Comparison of ENCODE assay signal across 14 mouse cellular contexts in the genomic region with DNA sequence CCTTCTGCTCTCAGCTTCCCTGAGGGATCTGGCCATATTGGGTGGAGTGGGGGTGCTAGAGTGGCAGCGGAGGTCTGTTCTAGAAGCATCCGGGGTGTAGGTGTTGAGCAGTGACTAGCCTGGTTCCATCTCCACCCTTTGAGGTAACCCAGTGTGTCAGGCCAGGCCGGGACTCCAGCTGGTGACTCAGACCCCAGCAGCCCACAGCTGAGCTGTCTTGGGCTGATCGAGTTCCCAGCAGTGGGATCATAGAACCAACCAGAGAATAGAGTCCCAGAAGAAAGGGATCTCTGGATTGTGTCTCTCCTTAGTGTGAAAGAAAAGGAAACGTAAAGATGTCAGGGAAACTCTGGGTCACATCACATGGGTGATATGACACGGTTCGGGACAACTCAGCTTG. TPM values are rescaled to one million over a fixed set of nuclear protein-coding genes. Genes with fewer than 3 reads are reported as not detected.
A peak's percentile ranks its signal among the peaks of the same experiment; 100 is the strongest.
DNase-seq lines count a peak whose midpoint lies in the region; ATAC-seq and TF ChIP-seq lines count a peak whose summit lies in the region.
"Had no signal": no experiment of that assay in that cellular context is flagged by ENCODE, and none has a peak within 500 bp of the region (broad histone marks: within the 10 kb centered on the region; RNA-seq: fewer than 3 reads in every experiment).

No protein-coding gene starts in this region.

- WGBS in intestine, embryonic 15.5 days = 58% methylated on average over 7 of the region's 7 CpGs
- 67% methylated on average over 7 of the region's 7 CpGs for WGBS in intestine, postnatal 0 days
- 62% methylated on average over 7 of the region's 7 CpGs for WGBS in embryonic facial prominence, embryonic 12.5 days
- WGBS in midbrain, embryonic 14.5 days = 65% methylated on average over 7 of the region's 7 CpGs

- no peak for ATAC-seq in intestine, embryonic 15.5 days
- no peak for ATAC-seq in intestine, postnatal 0 days
- ATAC-seq in embryonic facial prominence, embryonic 12.5 days (ENCODE audit: insufficient number of reproducible peaks, insufficient read depth, low FRiP score, low TSS enrichment) = no peak
- ATAC-seq in midbrain, embryonic 14.5 days (ENCODE audit: low FRiP score, low TSS enrichment) = no peak
- ATAC-seq: liver, embryonic 12.5 days had no signal

- 0 out of 2 replicates have a peak, but pooled peaks cover 3% of the 10 kb centered on the region for H3K27me3 ChIP-seq in intestine, embryonic 15.5 days (replicated peaks)
- 0 out of 2 replicates have a peak, but pooled peaks cover 7% of the 10 kb centered on the region for H3K27me3 ChIP-seq in intestine, postnatal 0 days (replicated peaks; ENCODE audit: control insufficient read depth, insufficient read depth, low read length)
- no peaks in the 10 kb centered on the region for H3K27me3 ChIP-seq in embryonic facial prominence, embryonic 12.5 days
- no peaks in the 10 kb centered on the region for H3K27me3 ChIP-seq in midbrain, embryonic 14.5 days (ENCODE audit: control insufficient read depth, insufficient read depth, low read length)

- peaks cover 15% of the 10 kb centered on the region for H3K4me1 ChIP-seq in intestine, embryonic 15.5 days (replicated peaks)
- no peaks in the 10 kb centered on the region for H3K4me1 ChIP-seq in intestine, postnatal 0 days (replicated peaks; ENCODE audit: control insufficient read depth, insufficient read depth, low read length)
- peaks cover 27% of the 10 kb centered on the region; the same call in 1 of the 2 replicates for H3K4me1 ChIP-seq in embryonic facial prominence, embryonic 12.5 days
- H3K4me1 ChIP-seq in midbrain, embryonic 14.5 days (ENCODE audit: control insufficient read depth, insufficient read depth, low read length) = peaks cover 12% of the 10 kb centered on the region

- no peak overlapping the region for H3K9ac ChIP-seq in intestine, embryonic 15.5 days
- no peak overlapping the region for H3K9ac ChIP-seq in intestine, postnatal 0 days (ENCODE audit: low read depth, low read length)
- H3K9ac ChIP-seq in embryonic facial prominence, embryonic 12.5 days = 0 out of 2 replicates have a peak overlapping the region, but pooled peaks have one; percentile 57
- no peak overlapping the region for H3K9ac ChIP-seq in midbrain, embryonic 14.5 days (replicated peaks; ENCODE audit: low read length)

- no peaks in the 10 kb centered on the region for H3K36me3 ChIP-seq in intestine, embryonic 15.5 days
- no peaks in the 10 kb centered on the region for H3K36me3 ChIP-seq in intestine, postnatal 0 days (ENCODE audit: control insufficient read depth, insufficient read depth)
- H3K36me3 ChIP-seq in embryonic facial prominence, embryonic 12.5 days = peaks cover 5% of the 10 kb centered on the region; the same call in 1 of the 2 replicates
- H3K36me3 ChIP-seq in midbrain, embryonic 14.5 days (ENCODE audit: control insufficient read depth, insufficient read depth, low read length) = no peaks in the 10 kb centered on the region
- H3K36me3 ChIP-seq: liver, embryonic 12.5 days had no signal

- no peaks in the 10 kb centered on the region for H3K9me3 ChIP-seq in intestine, embryonic 15.5 days
- H3K9me3 ChIP-seq in intestine, postnatal 0 days (ENCODE audit: control insufficient read depth) = no peaks in the 10 kb centered on the region
- H3K9me3 ChIP-seq in embryonic facial prominence, embryonic 12.5 days = no peaks in the 10 kb centered on the region
- no peaks in the 10 kb centered on the region for H3K9me3 ChIP-seq in midbrain, embryonic 14.5 days (ENCODE audit: control insufficient read depth, low read length)
- H3K9me3 ChIP-seq: liver, embryonic 12.5 days had no signal

- H3K4me2 ChIP-seq in intestine, embryonic 15.5 days (replicated peaks) = no peak overlapping the region
- no peak overlapping the region for H3K4me2 ChIP-seq in intestine, postnatal 0 days (replicated peaks; ENCODE audit: low read depth)
- H3K4me2 ChIP-seq in embryonic facial prominence, embryonic 12.5 days (replicated peaks) = peak overlapping the region; percentile 55; the same call in 1 of the 2 replicates
- no peak overlapping the region for H3K4me2 ChIP-seq in midbrain, embryonic 14.5 days (ENCODE audit: low read length)

- DNase-seq in NIH3T3 (ENCODE audit: low read depth) = peak; percentile 66
- DNase-seq in midbrain, embryonic 14.5 days = no peak
- no peak for DNase-seq in thymus, postnatal 0 days (ENCODE audit: low spot score)
- no peak for DNase-seq in lung, postnatal 14 days
- DNase-seq: adrenal gland, postnatal 36 days; heart, postnatal 10 days; kidney, postnatal 14 days; layer of hippocampus, postnatal 36 days; right cerebral cortex, postnatal 14 days had no signal

- TF ChIP-seq CTCF in intestine, postnatal 0 days (IDR thresholded peaks at IDR 0.05; ENCODE audit: low read depth) = no peak

- peak overlapping the region; percentile 89; the same call in 1 of the 2 replicates for H3K27ac ChIP-seq in intestine, embryonic 15.5 days
- no peak overlapping the region for H3K27ac ChIP-seq in intestine, postnatal 0 days (ENCODE audit: low read depth, low read length)
- H3K27ac ChIP-seq in embryonic facial prominence, embryonic 12.5 days = peak overlapping the region; percentile 98
- peak overlapping the region; percentile 90; the same call in 1 of the 2 replicates for H3K27ac ChIP-seq in midbrain, embryonic 14.5 days (replicated peaks; ENCODE audit: low read depth, low read length)
- H3K27ac ChIP-seq: macrophage had no signal

- no peak overlapping the region for H3K4me3 ChIP-seq in intestine, embryonic 15.5 days (replicated peaks)
- no peak overlapping the region for H3K4me3 ChIP-seq in intestine, postnatal 0 days (ENCODE audit: low read depth, low read length)
- no peak overlapping the region for H3K4me3 ChIP-seq in embryonic facial prominence, embryonic 12.5 days
- H3K4me3 ChIP-seq in midbrain, embryonic 14.5 days (replicated peaks; ENCODE audit: low read depth, low read length) = no peak overlapping the region
- H3K4me3 ChIP-seq: liver, embryonic 12.5 days had no signal

RNA-seq across cellular contexts. Expression of gene Crabp2, which starts 10.9 kb away (rescaled TPM):
- polyA plus RNA-seq in intestine, embryonic 15.5 days (2015; fragmentation: Nextera tagmentation; extraction: Ambion mirVana) = 7.0 and 8.2 TPM in 2 replicates
- polyA plus RNA-seq in intestine, postnatal 0 days (2015; fragmentation: Nextera tagmentation; extraction: Ambion mirVana) = 0.81 and 1.9 TPM in 2 replicates
- polyA plus RNA-seq in embryonic facial prominence, embryonic 12.5 days (2016; fragmentation: Nextera tagmentation; extraction: Ambion mirVana) = 467 and 481 TPM in 2 replicates
- polyA plus RNA-seq in midbrain, embryonic 14.5 days (2014; fragmentation: Nextera tagmentation; extraction: Ambion mirVana) = 28.3 and 42.4 TPM in 2 replicates
- 35.5 and 38.1 TPM in 2 replicates for polyA plus RNA-seq in thymus, postnatal 0 days (2015; fragmentation: Nextera tagmentation; extraction: Ambion mirVana)
- polyA plus RNA-seq: macrophage had no signal

RNA-seq across cellular contexts. Expression of gene Nes, which starts 11.5 kb away (rescaled TPM):
- polyA plus RNA-seq in intestine, embryonic 15.5 days (2015; fragmentation: Nextera tagmentation; extraction: Ambion mirVana) = 17.0 and 20.0 TPM in 2 replicates
- polyA plus RNA-seq in intestine, postnatal 0 days (2015; fragmentation: Nextera tagmentation; extraction: Ambion mirVana) = 9.2 and 9.5 TPM in 2 replicates
- polyA plus RNA-seq in embryonic facial prominence, embryonic 12.5 days (2016; fragmentation: Nextera tagmentation; extraction: Ambion mirVana) = 40.0 and 42.0 TPM in 2 replicates
- 19.0 and 28.8 TPM in 2 replicates for polyA plus RNA-seq in midbrain, embryonic 14.5 days (2014; fragmentation: Nextera tagmentation; extraction: Ambion mirVana)
- polyA plus RNA-seq in thymus, postnatal 0 days (2015; fragmentation: Nextera tagmentation; extraction: Ambion mirVana) = 3.2 and 4.5 TPM in 2 replicates

RNA-seq across cellular contexts. Expression of gene Rrnad1, which starts 28.9 kb away (rescaled TPM):
- polyA plus RNA-seq in intestine, embryonic 15.5 days (2015; fragmentation: Nextera tagmentation; extraction: Ambion mirVana) = 15.8 and 16.3 TPM in 2 replicates
- 5.8 and 6.1 TPM in 2 replicates for polyA plus RNA-seq in intestine, postnatal 0 days (2015; fragmentation: Nextera tagmentation; extraction: Ambion mirVana)
- polyA plus RNA-seq in embryonic facial prominence, embryonic 12.5 days (2016; fragmentation: Nextera tagmentation; extraction: Ambion mirVana) = 23.2 and 23.8 TPM in 2 replicates
- polyA plus RNA-seq in midbrain, embryonic 14.5 days (2014; fragmentation: Nextera tagmentation; extraction: Ambion mirVana) = 19.1 and 21.7 TPM in 2 replicates
- polyA plus RNA-seq in thymus, postnatal 0 days (2015; fragmentation: Nextera tagmentation; extraction: Ambion mirVana) = 15.7 and 16.6 TPM in 2 replicates

RNA-seq across cellular contexts. Expression of gene Isg20l2, which starts 29.3 kb away (rescaled TPM):
- 46.7 and 49.9 TPM in 2 replicates for polyA plus RNA-seq in intestine, embryonic 15.5 days (2015; fragmentation: Nextera tagmentation; extraction: Ambion mirVana)
- 13.9 and 14.1 TPM in 2 replicates for polyA plus RNA-seq in intestine, postnatal 0 days (2015; fragmentation: Nextera tagmentation; extraction: Ambion mirVana)
- polyA plus RNA-seq in embryonic facial prominence, embryonic 12.5 days (2016; fragmentation: Nextera tagmentation; extraction: Ambion mirVana) = 75.4 and 80.1 TPM in 2 replicates
- polyA plus RNA-seq in midbrain, embryonic 14.5 days (2014; fragmentation: Nextera tagmentation; extraction: Ambion mirVana) = 19.1 and 23.2 TPM in 2 replicates
- 58.9 and 61.4 TPM in 2 replicates for polyA plus RNA-seq in thymus, postnatal 0 days (2015; fragmentation: Nextera tagmentation; extraction: Ambion mirVana)

RNA-seq across cellular contexts. Expression of gene Mrpl24, which starts 40.1 kb away (rescaled TPM):
- 74.2 and 79.2 TPM in 2 replicates for polyA plus RNA-seq in intestine, embryonic 15.5 days (2015; fragmentation: Nextera tagmentation; extraction: Ambion mirVana)
- 74.9 and 79.5 TPM in 2 replicates for polyA plus RNA-seq in intestine, postnatal 0 days (2015; fragmentation: Nextera tagmentation; extraction: Ambion mirVana)
- polyA plus RNA-seq in embryonic facial prominence, embryonic 12.5 days (2016; fragmentation: Nextera tagmentation; extraction: Ambion mirVana) = 71.4 and 72.9 TPM in 2 replicates
- polyA plus RNA-seq in midbrain, embryonic 14.5 days (2014; fragmentation: Nextera tagmentation; extraction: Ambion mirVana) = 55.8 and 56.3 TPM in 2 replicates
- polyA plus RNA-seq in thymus, postnatal 0 days (2015; fragmentation: Nextera tagmentation; extraction: Ambion mirVana) = 107 and 108 TPM in 2 replicates

Comparison
In these comparisons a context has a peak if more than half of its experiments do, and no peak if none do; other contexts are left out.
1. RNA of gene Crabp2, which starts 10.9 kb away (polyA plus RNA-seq): 467 to 481 TPM in embryonic facial prominence, embryonic 12.5 days; 28.3 to 42.4 TPM in midbrain, embryonic 14.5 days, 35.5 to 38.1 TPM in thymus, postnatal 0 days, 7.0 to 8.2 TPM in intestine, embryonic 15.5 days and 0.81 to 1.9 TPM in intestine, postnatal 0 days; every median in the first group is over 10 times any median in the second.